Mouse (Mus musculus) MEL (cell line): ENCODE measurements around the gene Itpr1. TPM values are rescaled to one million over a fixed set of nuclear protein-coding genes. Genes with fewer than 3 reads are reported as not detected.
"Not testable (repeated sequence)": the region's sequence is repeated elsewhere in the genome, so short reads cannot be mapped to it uniquely, and the experiment has no call there.

Source experiments
- DNase-seq: peaks from one replicate; pipeline ENCODE4 v3.0.0; 2011; ENCODE audit warnings: low read depth, low spot score
- H3K27ac ChIP-seq: 2 replicates; pipeline ENCODE4 v1.5.1; 2012; ENCODE audit warnings: low read depth, mild to moderate bottlenecking, control low read depth, low read length, moderate library complexity; ENCODE audit not compliant: control insufficient read depth
- H3K27me3 ChIP-seq, 2 experiments: fragments of 150-350 bp in 1 of 2; sonication (generic) in 1 of 2; 2 replicates each; pipeline ENCODE4 v1.6.1; 2012; ENCODE audit warnings: low read length in 2 of 2, mild to moderate bottlenecking in 2 of 2, improper control_type of control experiment in 1 of 2, moderate library complexity in 1 of 2; ENCODE audit not compliant: insufficient read depth in 2 of 2, control insufficient read depth in 1 of 2
- H3K36me3 ChIP-seq, 2 experiments: 2 replicates each; pipeline ENCODE4 v1.6.1; 2012 to 2014; ENCODE audit warnings: low read length in 2 of 2, improper control_type of control experiment in 1 of 2, inconsistent platforms in 1 of 2, mild to moderate bottlenecking in 1 of 2; ENCODE audit not compliant: insufficient read depth in 2 of 2, control insufficient read depth in 1 of 2
- H3K4me1 ChIP-seq, 2 experiments: fragments of 150-350 bp in 1 of 2; sonication (generic) in 1 of 2; 2 replicates each; pipeline ENCODE4 v1.6.1; 2012; ENCODE audit warnings: low read length in 2 of 2, improper control_type of control experiment in 1 of 2, mild to moderate bottlenecking in 1 of 2; ENCODE audit not compliant: insufficient read depth in 2 of 2, control insufficient read depth in 1 of 2
- H3K4me3 ChIP-seq, 2 experiments: fragments of 150-350 bp in 1 of 2; sonication (generic) in 1 of 2; 2 replicates each; pipeline ENCODE4 v1.5.1; 2012; ENCODE audit warnings: low read depth in 2 of 2, low read length in 2 of 2, mild to moderate bottlenecking in 2 of 2, moderate library complexity in 2 of 2, control low read depth in 1 of 2, improper control_type of control experiment in 1 of 2; ENCODE audit not compliant: control insufficient read depth in 1 of 2, insufficient read depth in 1 of 2
- H3K79me2 ChIP-seq: 2 replicates; pipeline ENCODE4 v1.6.1; 2012; ENCODE audit warnings: mild to moderate bottlenecking, low read length, moderate library complexity; ENCODE audit not compliant: control insufficient read depth, poor library complexity, insufficient read depth
- H3K9ac ChIP-seq: 2 replicates; pipeline ENCODE4 v1.6.1; 2012; ENCODE audit warnings: low read depth, mild to moderate bottlenecking, control low read depth, low read length, moderate library complexity; ENCODE audit not compliant: control insufficient read depth, poor library complexity, severe bottlenecking
- H3K9me3 ChIP-seq: fragments of 150-350 bp; sonication (generic); replicated peaks from 2 replicates; pipeline ENCODE4 v1.6.1; 2012; ENCODE audit warnings: mild to moderate bottlenecking, low read length, improper control_type of control experiment, moderate library complexity; ENCODE audit not compliant: insufficient read depth
- CHD1 ChIP-seq: IDR thresholded peaks from 2 replicates; pipeline ENCODE4 v1.6.1; 2012; ENCODE audit warnings: low read depth, mild to moderate bottlenecking, inconsistent platforms, low read length, improper control_type of control experiment
- CHD2 ChIP-seq: IDR thresholded peaks from 2 replicates; pipeline ENCODE4 v1.6.1; 2011; ENCODE audit warnings: low read length, improper control_type of control experiment
- E2F4 ChIP-seq: IDR thresholded peaks from 2 replicates; pipeline ENCODE4 v1.6.1; 2011; ENCODE audit warnings: low read depth, low read length, improper control_type of control experiment, borderline replicate concordance
- EP300 ChIP-seq, 2 experiments: IDR thresholded peaks; 2 replicates each; pipeline ENCODE4 v1.6.1; 2011; ENCODE audit warnings: improper control_type of control experiment in 2 of 2, low read length in 2 of 2, low read depth in 1 of 2, mild to moderate bottlenecking in 1 of 2
- GABPA ChIP-seq: IDR thresholded peaks from 2 replicates; pipeline ENCODE4 v1.6.1; 2012; ENCODE audit warnings: low read depth, mild to moderate bottlenecking, inconsistent platforms, low read length, improper control_type of control experiment, moderate library complexity
- GATA1 ChIP-seq: IDR thresholded peaks from 2 replicates; pipeline ENCODE4 v1.6.1; 2011; ENCODE audit warnings: low read depth, low read length, improper control_type of control experiment
- HCFC1 ChIP-seq: IDR thresholded peaks from 2 replicates; pipeline ENCODE4 v1.6.1; 2012; ENCODE audit warnings: low read depth, mild to moderate bottlenecking, inconsistent platforms, low read length, improper control_type of control experiment, moderate library complexity
- JUND ChIP-seq: IDR thresholded peaks from 2 replicates; pipeline ENCODE4 v1.6.1; 2011; ENCODE audit warnings: low read depth, mild to moderate bottlenecking, improper control_type of control experiment, low read length
- KAT2A ChIP-seq: conservative IDR thresholded peaks from 2 replicates; pipeline ENCODE4 v1.6.1; 2012; ENCODE audit warnings: low read depth, low read length, improper control_type of control experiment, inconsistent platforms
- MAX ChIP-seq: IDR thresholded peaks from 2 replicates; pipeline ENCODE4 v1.6.1; 2011; ENCODE audit warnings: low read length, improper control_type of control experiment
- MEF2A ChIP-seq: IDR thresholded peaks from 2 replicates; pipeline ENCODE4 v1.6.1; 2014; ENCODE audit warnings: low read depth, mild to moderate bottlenecking, inconsistent platforms, low read length, improper control_type of control experiment; ENCODE audit not compliant: poor library complexity, insufficient replicate concordance, severe bottlenecking; ENCODE audit errors: extremely low read depth
- MXI1 ChIP-seq: IDR thresholded peaks from 2 replicates; pipeline ENCODE4 v1.6.1; 2011; ENCODE audit warnings: mild to moderate bottlenecking, low read depth, low read length, improper control_type of control experiment
- MYB ChIP-seq: IDR thresholded peaks from 2 replicates; pipeline ENCODE4 v1.6.1; 2011; ENCODE audit warnings: mild to moderate bottlenecking, low read depth, low read length, improper control_type of control experiment
- MYC ChIP-seq: IDR thresholded peaks from 2 replicates; pipeline ENCODE4 v1.6.1; 2011; ENCODE audit warnings: low read depth, mild to moderate bottlenecking, low read length, improper control_type of control experiment, moderate library complexity
- NRF1 ChIP-seq: IDR thresholded peaks from 2 replicates; pipeline ENCODE4 v1.6.1; 2014; ENCODE audit warnings: low read depth, mild to moderate bottlenecking, inconsistent platforms, low read length, improper control_type of control experiment, moderate library complexity; ENCODE audit not compliant: poor library complexity, insufficient read depth, severe bottlenecking
- POLR2A ChIP-seq, 2 experiments: IDR thresholded peaks; 2 replicates each; pipeline ENCODE4 v1.6.1; 2011 to 2012; ENCODE audit warnings: low read length in 2 of 2, mild to moderate bottlenecking in 2 of 2, control low read depth in 1 of 2, improper control_type of control experiment in 1 of 2, low read depth in 1 of 2, moderate library complexity in 1 of 2; ENCODE audit not compliant: control insufficient read depth in 1 of 2, insufficient read depth in 1 of 2, poor library complexity in 1 of 2
- POLR2AphosphoS2 ChIP-seq: IDR thresholded peaks from 2 replicates; pipeline ENCODE4 v1.6.1; 2011; ENCODE audit warnings: low read length, improper control_type of control experiment
- POLR2AphosphoS5 ChIP-seq: IDR thresholded peaks from 2 replicates; pipeline ENCODE4 v1.6.1; 2012; ENCODE audit warnings: low read depth, borderline replicate concordance, mild to moderate bottlenecking, inconsistent platforms, low read length, moderate library complexity, mixed read lengths
- RAD21 ChIP-seq: IDR thresholded peaks from 2 replicates; pipeline ENCODE4 v1.6.1; 2011; ENCODE audit warnings: mild to moderate bottlenecking, low read depth, low read length, improper control_type of control experiment
- RCOR1 ChIP-seq: IDR thresholded peaks from 2 replicates; pipeline ENCODE4 v1.6.1; 2012; ENCODE audit warnings: low read depth, mild to moderate bottlenecking, inconsistent platforms, low read length, improper control_type of control experiment
- SMC3 ChIP-seq: IDR thresholded peaks from 2 replicates; pipeline ENCODE4 v1.6.1; 2011; ENCODE audit warnings: low read depth, low read length, improper control_type of control experiment
- TAL1 ChIP-seq: IDR thresholded peaks from 2 replicates; pipeline ENCODE4 v1.6.1; 2012; ENCODE audit warnings: mild to moderate bottlenecking, inconsistent platforms, low read length, moderate library complexity, mixed read lengths
- TBP ChIP-seq: IDR thresholded peaks from 2 replicates; pipeline ENCODE4 v1.8.0; 2011; ENCODE audit warnings: low read depth, low read length, improper control_type of control experiment
- TCF12 ChIP-seq: IDR thresholded peaks from 2 replicates; pipeline ENCODE4 v1.6.1; 2014; ENCODE audit warnings: low read depth, mild to moderate bottlenecking, inconsistent platforms, low read length, improper control_type of control experiment, moderate library complexity
- USF1 ChIP-seq: IDR thresholded peaks from 2 replicates; pipeline ENCODE4 v1.6.1; 2014; ENCODE audit warnings: low read depth, mild to moderate bottlenecking, inconsistent platforms, low read length, improper control_type of control experiment, moderate library complexity
- ZKSCAN1 ChIP-seq: IDR thresholded peaks from 2 replicates; pipeline ENCODE4 v1.6.1; 2012; ENCODE audit warnings: low read depth, mild to moderate bottlenecking, inconsistent platforms, low read length, improper control_type of control experiment, moderate library complexity
- polyA plus RNA-seq, 2 experiments: library from polyadenylated mRNA; stranded (reverse) in 1 of 2; unstranded in 1 of 2; fragments of >175 nt in 1 of 2; fragments of >200 nt in 1 of 2; gene quantifications; 2 replicates each; pipeline versions ENCODE4 v1.2.1 to v1.2.4; 2012; ENCODE audit warnings: low replicate concordance in 2 of 2, low read depth in 1 of 2; ENCODE audit not compliant: insufficient read length in 2 of 2, insufficient read depth in 1 of 2, missing spikeins in 1 of 2
- total RNA-seq: library from RNA; depleted of rRNA; stranded (reverse); fragments of 300-350 nt; gene quantifications from 2 replicates; pipeline ENCODE4 v1.2.3, GENCODE M21; 2012

The Itpr1 gene
- total and polyA plus RNA-seq, 3 experiments = 15.6 to 19.0 TPM; not detected in 1

- Histone ChIP-seq H3K4me3 (no peak overlapping the region), H3K27me3 (no peaks in the 10 kb centered on the region), H3K9ac (no peak overlapping the region), H3K9me3 (no peaks in the 10 kb centered on the region), H3K27ac (no peak overlapping the region), H3K79me2 (no peaks in the 10 kb centered on the region), H3K36me3 (peaks cover 0 to 5% of the 10 kb centered on the region in 2 experiments; a peak in 2 of 4 replicates), H3K4me1 (peaks cover 3 to 6% of the 10 kb centered on the region in 2 experiments; a peak in 3 of 4 replicates)
- TF ChIP-seq ZKSCAN1 (no peak), RAD21 (no peak), MEF2A (no peak), EP300 (IDR thresholded peaks at IDR 0.05; ENCODE audit: low read depth in 1 of 2, low read length in 2 of 2) (no peak), TBP (no peak), HCFC1 (no peak), TAL1 (no peak), TCF12 (no peak), MYB (no peak), E2F4 (no peak), MYC (no peak), POLR2AphosphoS5 (no peak)
- no peak for DNase-seq
These were observed 350.1 kb downstream of the Itpr1 start for GRCm38 (mm10) chr6:108562971-108563370.

- H3K4me1 ChIP-seq = peaks cover 3 to 12% of the 10 kb centered on the region in 2 experiments
- H3K36me3 ChIP-seq, H3K9me3 ChIP-seq, DNase-seq, H3K79me2 ChIP-seq, H3K4me3 ChIP-seq, H3K27ac ChIP-seq, H3K27me3 ChIP-seq, H3K9ac ChIP-seq: not testable (repeated sequence)
These were observed 352.6 kb downstream of the Itpr1 start for GRCm38 (mm10) chr6:108565447-108565846.

GRCm38 (mm10) chr6:108566549-108566948 is 353.7 kb downstream of the Itpr1 start:
- no peak overlapping the region for H3K27ac ChIP-seq
- H3K79me2 ChIP-seq = no peaks in the 10 kb centered on the region
- no peaks in the 10 kb centered on the region for H3K9me3 ChIP-seq
- H3K9ac ChIP-seq = no peak overlapping the region
- peak; percentile 50 for DNase-seq
- peaks cover 0 to 8% of the 10 kb centered on the region in 2 experiments; a peak in 2 of 4 replicates for H3K36me3 ChIP-seq
- peaks cover 3 to 16% of the 10 kb centered on the region in 2 experiments for H3K4me1 ChIP-seq
- no peaks in the 10 kb centered on the region for H3K27me3 ChIP-seq
- no peak overlapping the region for H3K4me3 ChIP-seq
- no peak for TF ChIP-seq JUND
- TF ChIP-seq GABPA = no peak
- TF ChIP-seq NRF1 = no peak
- no peak for TF ChIP-seq RAD21
- peak; percentile 49 for TF ChIP-seq TCF12
- TF ChIP-seq USF1 = no peak
- no peak for TF ChIP-seq KAT2A
- no peak for TF ChIP-seq MYB
- no peak for TF ChIP-seq CHD1
- TF ChIP-seq GATA1 = peak; percentile 60
- no peak for TF ChIP-seq TBP
- TF ChIP-seq MXI1 = no peak
- peak; percentile 21; the same call in 1 of the 2 replicates for TF ChIP-seq TAL1
- no peak for TF ChIP-seq MAX
- TF ChIP-seq CHD2 = no peak
- TF ChIP-seq SMC3 = 0 out of 2 replicates have a peak, but pooled peaks have one; percentile 10
- TF ChIP-seq RCOR1 = peak; percentile 62; the same call in 1 of the 2 replicates
- TF ChIP-seq POLR2AphosphoS2 = no peak
- no peak for TF ChIP-seq POLR2A (IDR thresholded peaks at IDR 0.05; ENCODE audit: control insufficient read depth in 1 of 2, insufficient read depth in 1 of 2, low read depth in 1 of 2, low read length in 2 of 2, poor library complexity in 1 of 2)
- peak; percentile 62 to 74 for TF ChIP-seq EP300 (IDR thresholded peaks at IDR 0.05; ENCODE audit: low read depth in 1 of 2, low read length in 2 of 2)
